ENCODE assay signal across 27 mouse cellular contexts in genomic region chr1:118802166-118802565, GRCm38 (mm10).
DNase-seq lines count a peak whose midpoint lies in the region; ATAC-seq lines count a peak whose summit lies in the region.
"Had no signal": no experiment of that assay in that cellular context is flagged by ENCODE, and none has a peak within 500 bp of the region (broad histone marks: within the 10 kb centered on the region; RNA-seq: fewer than 3 reads in every experiment).

No protein-coding gene starts in this region.

- H3K4me1 ChIP-seq in kidney, embryonic 15.5 days = no peaks in the 10 kb centered on the region
- H3K4me1 ChIP-seq: forebrain, embryonic 15.5 days; liver, embryonic 12.5 days; midbrain, embryonic 12.5 days had no signal

- WGBS in kidney, embryonic 15.5 days = 80% methylated on average over 5 of the region's 5 CpGs

- no peak overlapping the region for H3K27ac ChIP-seq in kidney, embryonic 15.5 days
- H3K27ac ChIP-seq: forebrain, embryonic 15.5 days; heart, adult 2 months; hindbrain, embryonic 14.5 days; liver, embryonic 12.5 days; midbrain, embryonic 12.5 days; neural tube, embryonic 13.5 days had no signal

- no peaks in the 10 kb centered on the region for H3K36me3 ChIP-seq in kidney, embryonic 15.5 days
- H3K36me3 ChIP-seq: forebrain, embryonic 15.5 days; heart, embryonic 12.5 days; liver, embryonic 12.5 days; midbrain, embryonic 12.5 days; neural tube, embryonic 13.5 days had no signal

- DNase-seq in layer of hippocampus, adult 11-12 months (ENCODE audit: low spot score) = peak; percentile 29
- no peak for DNase-seq in layer of hippocampus, postnatal 25 days (ENCODE audit: extremely low spot score in 1 of 2, low spot score in 1 of 2)
- peak; percentile 28 to 31 for DNase-seq in right cerebral cortex, adult 2 months (ENCODE audit: low spot score in 2 of 2)
- no peak for DNase-seq in right cerebral cortex, postnatal 14 days
- DNase-seq in layer of hippocampus, adult 9-10 months (ENCODE audit: low spot score) = peak; percentile 25
- no peak for DNase-seq in natural killer cell, adult 2 months (ENCODE audit: low spot score in 2 of 2)
- DNase-seq: adrenal gland, postnatal 36 days; B cell, adult 2 months; cerebellum, adult 9-10 months; cerebellum, postnatal 36 days; heart, adult 2 months; kidney, adult 9 months; kidney, postnatal 14 days; left cerebral cortex, postnatal 4 days; liver, postnatal 0 days; lung, postnatal 36 days; thymus, adult 2 months; thymus, postnatal 4 days had no signal

- H3K9me3 ChIP-seq in kidney, embryonic 15.5 days (replicated peaks) = 0 out of 2 replicates have a peak, but pooled peaks cover under 1% of the 10 kb centered on the region
- H3K9me3 ChIP-seq: forebrain, embryonic 15.5 days had no signal

- H3K4me3 ChIP-seq in kidney, embryonic 15.5 days (replicated peaks) = no peak overlapping the region
- H3K4me3 ChIP-seq: forebrain, embryonic 15.5 days; heart, adult 2 months; heart, embryonic 12.5 days; liver, embryonic 12.5 days; midbrain, embryonic 12.5 days; myocyte; neural tube, embryonic 13.5 days had no signal

- no peak for ATAC-seq in kidney, embryonic 15.5 days (replicated peaks; ENCODE audit: low FRiP score)
- ATAC-seq: forebrain, embryonic 15.5 days; intestine, postnatal 0 days; liver, embryonic 12.5 days; liver, postnatal 0 days had no signal

- no peak overlapping the region for H3K9ac ChIP-seq in kidney, embryonic 15.5 days
- H3K9ac ChIP-seq: forebrain, embryonic 15.5 days; heart, embryonic 12.5 days; hindbrain, embryonic 14.5 days; liver, embryonic 12.5 days; liver, postnatal 0 days; midbrain, embryonic 12.5 days; neural tube, embryonic 13.5 days had no signal

- no peak overlapping the region for H3K4me2 ChIP-seq in kidney, embryonic 15.5 days
- H3K4me2 ChIP-seq: forebrain, embryonic 15.5 days; heart, embryonic 12.5 days; hindbrain, embryonic 14.5 days; liver, embryonic 12.5 days; midbrain, embryonic 12.5 days; neural tube, embryonic 13.5 days had no signal

- H3K27me3 ChIP-seq in kidney, embryonic 15.5 days = no peaks in the 10 kb centered on the region
- H3K27me3 ChIP-seq: forebrain, embryonic 15.5 days; heart, embryonic 12.5 days; liver, embryonic 12.5 days; midbrain, embryonic 12.5 days; neural tube, embryonic 13.5 days had no signal

Comparison
In these comparisons a context has a peak if more than half of its experiments do, and no peak if none do; other contexts are left out.
1. DNase-seq: peak in layer of hippocampus, adult 11-12 months (single experiment), right cerebral cortex, adult 2 months (2 of 2) and layer of hippocampus, adult 9-10 months (single experiment); none in layer of hippocampus, postnatal 25 days (0 of 2), right cerebral cortex, postnatal 14 days (single experiment) and natural killer cell, adult 2 months (0 of 2).